Comparison of ENCODE assay signal across 8 mouse cellular contexts in the genomic region with DNA sequence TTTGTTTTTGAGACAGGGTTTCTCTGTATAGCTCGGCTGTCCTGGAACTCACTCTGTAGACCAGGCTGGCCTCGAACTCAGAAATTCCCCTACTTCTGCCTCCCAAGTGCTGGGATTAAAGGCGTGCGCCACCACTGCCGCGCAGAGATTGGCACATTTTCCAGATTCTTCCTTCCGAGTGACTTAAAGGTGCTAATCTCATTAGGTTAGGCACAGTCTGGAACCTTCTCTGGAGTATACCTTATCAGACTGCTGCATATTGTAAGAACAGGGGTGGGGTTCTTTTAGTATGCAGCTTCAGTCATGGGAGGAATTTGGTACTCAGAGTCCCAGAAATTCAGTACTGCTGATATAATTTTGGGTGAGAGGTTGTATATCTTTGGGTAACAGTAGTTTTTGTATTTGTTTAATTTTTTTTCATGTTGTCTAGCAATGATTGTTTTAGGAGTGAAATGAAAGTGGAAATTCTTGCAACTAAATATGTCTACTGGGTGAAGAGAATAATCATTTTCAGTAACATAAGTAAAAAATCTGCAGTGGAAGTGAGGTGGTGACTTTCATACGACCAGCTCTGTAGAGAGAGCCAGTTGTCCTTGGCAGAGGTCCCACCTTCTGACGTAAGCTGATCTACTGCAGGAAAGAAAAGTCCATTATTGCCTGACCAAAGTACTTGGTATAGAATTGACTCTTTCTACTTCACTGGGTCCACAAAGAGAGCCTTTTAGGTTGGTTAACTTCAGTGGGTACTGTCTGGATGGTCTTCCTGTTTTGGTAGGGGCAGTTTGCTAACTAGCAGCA. TPM values are rescaled to one million over a fixed set of nuclear protein-coding genes. Genes with fewer than 3 reads are reported as not detected.
DNase-seq lines count a peak whose midpoint lies in the region; ATAC-seq lines count a peak whose summit lies in the region.

No protein-coding gene starts in this region.

- 0 out of 2 replicates have a peak, but pooled peaks have one; percentile 65 for ATAC-seq in heart, embryonic 15.5 days (replicated peaks; ENCODE audit: insufficient number of reproducible peaks, insufficient read depth, low FRiP score, low read depth)
- no peak for ATAC-seq in inflammation-experienced regulatory T-cells, adult 6 months

- H3K36me3 ChIP-seq in heart, embryonic 15.5 days, result peaks cover 19% of the 10 kb centered on the region

- no peak overlapping the region for H3K9ac ChIP-seq in heart, embryonic 15.5 days

- DNase-seq in ovary, adult 18-20 months (ENCODE audit: low spot score), result peak; percentile 57
- DNase-seq in ovary, postnatal 10 days (ENCODE audit: low spot score), result no peak
- peak; percentile 78 for DNase-seq in cerebellum, adult 9-10 months
- peak; percentile 92 for DNase-seq in kidney, postnatal 36 days
- DNase-seq in lung, postnatal 36 days, result peak; percentile 92
- no peak for DNase-seq in yolk sac, embryonic 10.5 days (ENCODE audit: low spot score)

- H3K9me3 ChIP-seq in heart, embryonic 15.5 days (replicated peaks), result no peaks in the 10 kb centered on the region

- no peaks in the 10 kb centered on the region for H3K27me3 ChIP-seq in heart, embryonic 15.5 days

- 33% methylated on average over 9 of the region's 9 CpGs for WGBS in heart, embryonic 15.5 days

- H3K4me2 ChIP-seq in heart, embryonic 15.5 days, result peak overlapping the region; percentile 19

- peak overlapping the region; percentile 80 for H3K27ac ChIP-seq in heart, embryonic 15.5 days

- H3K4me1 ChIP-seq in heart, embryonic 15.5 days (replicated peaks), result peaks cover 61% of the 10 kb centered on the region

- no peak overlapping the region for H3K4me3 ChIP-seq in heart, embryonic 15.5 days

RNA-seq across cellular contexts. Expression of a gene that starts 6.7 kb away (rescaled TPM):
- polyA plus RNA-seq in heart, embryonic 15.5 days (2015; fragmentation: Nextera tagmentation; extraction: Ambion mirVana), result 81.7 and 104 TPM in 2 replicates
- polyA plus RNA-seq in inflammation-experienced regulatory T-cells, adult 6 months (2017; shearing (Covaris generic)), result 10 to 100 TPM; 69.9 to 81.0 (median 75.6) TPM

RNA-seq across cellular contexts. Expression of a gene that starts 36.8 kb away (rescaled TPM):
- 34.2 and 41.2 TPM in 2 replicates for polyA plus RNA-seq in heart, embryonic 15.5 days (2015; fragmentation: Nextera tagmentation; extraction: Ambion mirVana)
- polyA plus RNA-seq in inflammation-experienced regulatory T-cells, adult 6 months (2017; shearing (Covaris generic)), result 10 to 100 TPM; 43.0 to 70.2 (median 66.3) TPM

Comparison
In these comparisons a context has a peak if more than half of its experiments do, and no peak if none do; other contexts are left out.
1. DNase-seq: peak in ovary, adult 18-20 months (single experiment), cerebellum, adult 9-10 months (single experiment), kidney, postnatal 36 days (2 of 2) and lung, postnatal 36 days (single experiment); none in ovary, postnatal 10 days (single experiment) and yolk sac, embryonic 10.5 days (single experiment).